Mouse (Mus musculus) left cerebral cortex, adult 8-10 months (tissue): ENCODE results near the gene Fam110a. TPM values are rescaled to one million over a fixed set of nuclear protein-coding genes. Genes with fewer than 3 reads are reported as not detected.

Experiments used
- DNase-seq, 2 experiments: peaks; one replicate each; pipeline ENCODE4 v3.0.0; 2022; ENCODE audit warnings: low spot score in 2 of 2
- total RNA-seq, 4 experiments: library from RNA; stranded (reverse); gene quantifications; 2 replicates each; pipeline ENCODE4 v1.2.4; 2022

Gene Fam110a
- total RNA-seq: 1 to 10 TPM; 6.7 to 7.6 (median 7.0) TPM

GRCm38 (mm10) chr2:151979470-151980354 is at the start of gene Fam110a:
Fam110a (minus strand) TSS chr2:151980219.
- DNase-seq: peak; percentile 80 to 90

GRCm38 (mm10) chr2:152029252-152030082 is 49.4 kb upstream of the Fam110a start:
- peak; percentile 48 to 67 for DNase-seq

GRCm38 (mm10) chr2:152024883-152025422 is 44.9 kb upstream of the Fam110a start:
- DNase-seq: no peak

GRCm38 (mm10) chr2:152022022-152022421 is 42.0 kb upstream of the Fam110a start:
- DNase-seq: no peak

GRCm38 (mm10) chr2:152020255-152020654 is 40.2 kb upstream of the Fam110a start:
- peak in 1 of 2 experiments; percentile 38 for DNase-seq

GRCm38 (mm10) chr2:152016666-152017065 is 36.6 kb upstream of the Fam110a start:
- DNase-seq: no peak

GRCm38 (mm10) chr2:152015997-152016396 is 36.0 kb upstream of the Fam110a start:
- DNase-seq: no peak

GRCm38 (mm10) chr2:152012701-152013100 is 32.7 kb upstream of the Fam110a start:
- DNase-seq: no peak

GRCm38 (mm10) chr2:152012222-152012621 is 32.2 kb upstream of the Fam110a start:
- DNase-seq: no peak

- no peak for DNase-seq
Measured at GRCm38 (mm10) chr2:152011724-152012123, 31.7 kb upstream of the Fam110a start.

GRCm38 (mm10) chr2:152010661-152011060 is 30.6 kb upstream of the Fam110a start:
- no peak for DNase-seq

GRCm38 (mm10) chr2:152010251-152010650 is 30.2 kb upstream of the Fam110a start:
- DNase-seq: no peak

GRCm38 (mm10) chr2:152009061-152009779 is 29.2 kb upstream of the Fam110a start:
- DNase-seq: no peak

- peak in 1 of 2 experiments; percentile 41 for DNase-seq
Measured at GRCm38 (mm10) chr2:152007783-152008182, 27.8 kb upstream of the Fam110a start.

- DNase-seq: no peak
Measured at GRCm38 (mm10) chr2:152002529-152002928, 22.5 kb upstream of the Fam110a start.

- no peak for DNase-seq
Measured at GRCm38 (mm10) chr2:152000735-152001134, 20.7 kb upstream of the Fam110a start.

- no peak for DNase-seq
Measured at GRCm38 (mm10) chr2:152000291-152000679, 20.3 kb upstream of the Fam110a start.

GRCm38 (mm10) chr2:151999669-152000290 is 19.8 kb upstream of the Fam110a start:
- DNase-seq: no peak

- DNase-seq: no peak
Measured at GRCm38 (mm10) chr2:151998932-151999331, 18.9 kb upstream of the Fam110a start.

GRCm38 (mm10) chr2:151998505-151998899 is 18.5 kb upstream of the Fam110a start:
- no peak for DNase-seq
